Mouse (Mus musculus) E14TG2a.4 (cell line): ENCODE measurements around the gene Gpalpp1.

ENCODE experiments used
- CTCF ChIP-seq: conservative IDR thresholded peaks from 2 replicates; pipeline ENCODE4 v1.5.1; 2014; ENCODE audit warnings: low read length
- NANOG ChIP-seq: IDR thresholded peaks from 2 replicates; pipeline ENCODE4 v1.6.1; 2014; ENCODE audit warnings: borderline replicate concordance, low read length, mixed read lengths
- POU5F1 ChIP-seq: IDR thresholded peaks from 2 replicates; pipeline ENCODE4 v1.6.1; 2014; ENCODE audit warnings: low read length, borderline replicate concordance

- TF ChIP-seq CTCF, result no peak
- no peak for TF ChIP-seq NANOG
- TF ChIP-seq POU5F1, result no peak
These were observed 51.1 kb downstream of the Gpalpp1 start for GRCm38 (mm10) chr14:76059441-76059840.
